Comparison of ENCODE assay signal across 23 mouse cellular contexts in the genomic region with DNA sequence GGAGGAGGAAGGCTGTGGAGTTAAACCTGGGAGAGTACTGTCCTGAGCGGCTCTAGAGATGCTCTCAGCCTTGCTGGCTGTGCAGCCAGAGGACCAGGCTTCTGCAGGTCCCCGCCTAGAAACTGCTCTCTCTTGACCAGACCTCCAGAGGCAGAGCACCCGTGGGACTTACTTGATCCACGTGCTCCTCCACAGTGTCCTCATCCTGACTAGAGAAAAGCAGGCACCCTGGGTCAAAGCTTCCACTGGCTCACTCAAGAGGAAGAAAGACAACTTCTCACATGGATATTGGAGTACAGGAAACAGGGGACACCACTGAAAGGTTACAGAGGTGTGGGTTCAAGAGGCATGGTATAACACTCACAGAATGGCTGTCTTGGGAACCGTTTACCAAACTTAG. TPM values are rescaled to one million over a fixed set of nuclear protein-coding genes. Genes with fewer than 3 reads are reported as not detected.
"Had no signal": no experiment of that assay in that cellular context is flagged by ENCODE, and none has a peak within 500 bp of the region (broad histone marks: within the 10 kb centered on the region; RNA-seq: fewer than 3 reads in every experiment).

No protein-coding gene starts in this region.

- H3K9me3 ChIP-seq: neural tube, embryonic 13.5 days; neural tube, embryonic 15.5 days; stomach, embryonic 15.5 days had no signal

- H3K4me3 ChIP-seq: neural tube, embryonic 13.5 days; neural tube, embryonic 15.5 days; stomach, embryonic 15.5 days had no signal

- H3K27ac ChIP-seq: neural tube, embryonic 13.5 days; neural tube, embryonic 15.5 days; stomach, embryonic 15.5 days; stomach, postnatal 0 days had no signal

- H3K4me2 ChIP-seq: neural tube, embryonic 13.5 days; neural tube, embryonic 15.5 days; stomach, embryonic 15.5 days had no signal

- H3K9ac ChIP-seq: neural tube, embryonic 13.5 days; neural tube, embryonic 15.5 days; stomach, embryonic 15.5 days had no signal

- H3K27me3 ChIP-seq: neural tube, embryonic 15.5 days; stomach, embryonic 15.5 days had no signal

- DNase-seq: retina, postnatal 1 day; right cerebral cortex, adult 18-20 months; right cerebral cortex, postnatal 14 days; right cerebral cortex, postnatal 25 days; right cerebral cortex, postnatal 4 days; spleen, adult 18-20 months; thymus, adult 18-20 months; thymus, adult 2 months; thymus, postnatal 14 days; thymus, postnatal 25 days; thymus, postnatal 36 days; thymus, postnatal 4 days had no signal

- H3K36me3 ChIP-seq: neural tube, embryonic 13.5 days; neural tube, embryonic 15.5 days; stomach, embryonic 15.5 days had no signal

- H3K4me1 ChIP-seq: neural tube, embryonic 13.5 days; neural tube, embryonic 15.5 days; stomach, embryonic 15.5 days had no signal

RNA-seq across cellular contexts. Expression of a gene that starts 23.3 kb away (rescaled TPM):
- total RNA-seq: neutrophil, adult 5-6 weeks had no signal
- polyA plus RNA-seq: small intestine, adult 2 months; spleen, adult 2 months; stomach, embryonic 14.5 days; stomach, postnatal 0 days; testis, adult 2 months; thymus, postnatal 0 days; urinary bladder, adult 2 months had no signal
